In the genomic region with DNA sequence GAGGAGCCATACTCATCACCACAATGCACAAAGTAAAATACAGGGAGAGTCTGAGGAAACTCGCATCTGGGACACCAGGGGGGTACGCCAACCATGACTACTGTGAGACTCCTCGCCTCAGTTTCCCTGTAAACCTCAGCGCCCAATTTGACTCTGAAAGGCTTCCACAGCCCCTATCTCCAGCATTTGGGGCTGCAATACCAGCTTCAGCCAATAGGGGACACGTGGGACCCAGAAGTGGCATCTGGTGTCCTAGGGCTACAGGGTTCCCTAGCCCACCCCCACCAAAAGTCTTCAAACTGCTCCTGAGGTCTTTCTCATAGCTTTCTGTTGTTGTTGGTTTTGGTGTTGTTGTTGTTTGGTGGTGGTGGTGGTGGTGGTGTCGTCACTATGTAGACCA, we compare ENCODE assay signal across 10 mouse cellular contexts. TPM values are rescaled to one million over a fixed set of nuclear protein-coding genes. Genes with fewer than 3 reads are reported as not detected.
DNase-seq lines count a peak whose midpoint lies in the region; ATAC-seq and TF ChIP-seq lines count a peak whose summit lies in the region.
"Had no signal": no experiment of that assay in that cellular context is flagged by ENCODE, and none has a peak within 500 bp of the region (broad histone marks: within the 10 kb centered on the region; RNA-seq: fewer than 3 reads in every experiment).

No protein-coding gene starts in this region.

- peaks cover 4% of the 10 kb centered on the region for H3K4me1 ChIP-seq in lung, embryonic 14.5 days (ENCODE audit: insufficient read depth)

- no peak overlapping the region for H3K4me3 ChIP-seq in lung, embryonic 14.5 days (ENCODE audit: low read depth, low read length)

- no peak overlapping the region; the same call in 1 of the 2 replicates for H3K4me2 ChIP-seq in lung, embryonic 14.5 days

- no peaks in the 10 kb centered on the region for H3K36me3 ChIP-seq in lung, embryonic 14.5 days (ENCODE audit: insufficient read depth)

- peaks cover 34% of the 10 kb centered on the region for H3K27me3 ChIP-seq in lung, embryonic 14.5 days (ENCODE audit: insufficient read depth, low read length)
- H3K27me3 ChIP-seq: Patski had no signal

- WGBS in lung, embryonic 14.5 days = 29% methylated on average over 6 of the region's 6 CpGs

- no peak overlapping the region for H3K9ac ChIP-seq in lung, embryonic 14.5 days

- H3K9me3 ChIP-seq in lung, embryonic 14.5 days (ENCODE audit: low read depth, low read length) = no peaks in the 10 kb centered on the region
- H3K9me3 ChIP-seq: megakaryocyte, embryonic 14.5 days had no signal

- peak; percentile 56 for DNase-seq in embryo, embryonic 10 days (ENCODE audit: low spot score)
- DNase-seq in embryo, embryonic 9.5 days (ENCODE audit: extremely low spot score) = no peak
- peak; percentile 66 for DNase-seq in lung, embryonic 14.5 days
- no peak for DNase-seq in lung, postnatal 25 days (ENCODE audit: low spot score)
- DNase-seq in cerebellum, adult 9-11 months = peak; percentile 64
- DNase-seq in lung, postnatal 36 days = peak; percentile 65
- DNase-seq in urinary bladder, postnatal 36 days (ENCODE audit: low spot score in 2 of 2) = no peak
- no peak for DNase-seq in Muller cell, postnatal 12 days (ENCODE audit: inconsistent ontology term)

- ATAC-seq in lung, embryonic 14.5 days (ENCODE audit: insufficient read depth) = no peak
- ATAC-seq: Patski had no signal

- H3K27ac ChIP-seq in lung, embryonic 14.5 days (ENCODE audit: low read depth) = no peak overlapping the region

- peak; percentile 74 for TF ChIP-seq CTCF in lung, embryonic 14.5 days (IDR thresholded peaks at IDR 0.05; ENCODE audit: low read depth)

RNA-seq across cellular contexts. Expression of a gene that starts 2.8 kb away (rescaled TPM):
- 15.3 and 17.2 TPM in 2 replicates for polyA plus RNA-seq in lung, embryonic 14.5 days (2014; fragmentation: Nextera tagmentation; extraction: Ambion mirVana)

RNA-seq across cellular contexts. Expression of a gene that starts 4.2 kb away (rescaled TPM):
- polyA plus RNA-seq in lung, embryonic 14.5 days (2014; fragmentation: Nextera tagmentation; extraction: Ambion mirVana) = 50.8 and 58.6 TPM in 2 replicates

RNA-seq across cellular contexts. Expression of a gene that starts 21.8 kb away (rescaled TPM):
- 50.4 and 50.8 TPM in 2 replicates for polyA plus RNA-seq in lung, embryonic 14.5 days (2014; fragmentation: Nextera tagmentation; extraction: Ambion mirVana)

RNA-seq across cellular contexts. Expression of a gene that starts 21.9 kb away (rescaled TPM):
- 222 and 223 TPM in 2 replicates for polyA plus RNA-seq in lung, embryonic 14.5 days (2014; fragmentation: Nextera tagmentation; extraction: Ambion mirVana)

RNA-seq across cellular contexts. Expression of a gene that starts 32.3 kb away (rescaled TPM):
- polyA plus RNA-seq in lung, embryonic 14.5 days (2014; fragmentation: Nextera tagmentation; extraction: Ambion mirVana) = 34.3 and 42.9 TPM in 2 replicates

Comparison
In these comparisons a context has a peak if more than half of its experiments do, and no peak if none do; other contexts are left out.
1. DNase-seq: peak in embryo, embryonic 10 days (single experiment), lung, embryonic 14.5 days (single experiment), cerebellum, adult 9-11 months (single experiment) and lung, postnatal 36 days (single experiment); none in embryo, embryonic 9.5 days (single experiment), lung, postnatal 25 days (single experiment), urinary bladder, postnatal 36 days (0 of 2) and Muller cell, postnatal 12 days (single experiment).